Mouse (Mus musculus) CD4-positive naive resting alpha-beta T cell, adult 57 days (primary cell): ENCODE results near the gene Gm42517. TPM values are rescaled to one million over a fixed set of nuclear protein-coding genes. Genes with fewer than 3 reads are reported as not detected.

Experiments
- total RNA-seq: library from RNA; stranded (reverse); gene quantifications from one replicate; pipeline ENCODE4 v1.2.4, GENCODE M21; 2023

The Gm42517 gene
- not detected for total RNA-seq

DNA sequence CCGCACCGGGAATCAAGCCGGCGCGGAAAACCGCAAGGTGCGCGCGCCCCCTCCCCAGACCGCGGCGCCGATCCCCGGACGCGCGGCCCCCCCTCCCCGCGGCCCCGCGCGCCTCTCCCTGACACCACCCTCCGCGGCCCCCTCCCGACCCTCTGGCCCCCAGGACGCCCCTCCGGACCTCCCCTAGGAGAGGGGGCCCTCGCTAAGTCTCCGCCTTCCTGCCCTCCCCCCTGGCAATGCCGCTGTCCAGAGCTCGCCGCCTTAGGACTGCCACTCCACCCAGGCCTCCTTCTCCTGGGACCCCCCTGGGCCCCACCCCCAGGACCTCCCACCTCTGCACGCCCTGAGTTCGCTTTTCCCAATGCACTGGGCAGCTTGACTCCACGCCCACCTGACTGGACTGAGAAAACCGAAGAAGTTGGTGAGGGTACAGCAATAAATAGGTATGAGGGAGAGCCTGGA lies at the start of gene Gm42517:
TSS of gene Gm42517 (minus strand) at position 52 of the 462 bp plus-strand sequence.

DNA sequence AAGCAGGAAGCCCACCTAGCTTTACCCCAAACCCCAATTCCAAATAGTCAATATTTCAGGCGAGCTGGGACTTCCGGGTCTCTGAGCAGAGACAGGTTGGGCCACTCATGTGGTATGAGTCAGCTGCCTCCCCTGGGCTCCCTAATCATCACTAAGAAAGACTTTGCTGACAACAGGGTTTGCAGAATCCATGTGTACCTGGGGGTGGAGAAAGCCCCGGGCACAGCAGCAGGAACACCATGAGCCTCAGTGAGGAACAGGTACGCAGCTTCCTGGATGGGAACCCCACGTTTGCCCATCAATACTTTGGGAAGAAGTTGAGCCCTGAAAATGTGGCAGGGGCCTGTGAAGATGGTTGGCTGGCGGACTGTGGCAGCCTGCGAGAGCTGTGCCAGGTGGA lies 20.5 kb upstream of the Gm42517 start, which contains the start of gene Pde6b:
TSS of gene Pde6b (plus strand) at position 191 of the 400 bp plus-strand sequence.

Other genes with a start within 250 kb of the Gm42517 start
- gene Tmed5, start 235.3 kb downstream of the Gm42517 start, total RNA-seq = 45.7 TPM
- gene Ccdc18, start 235.0 kb downstream of the Gm42517 start, total RNA-seq = 0.53 TPM
- gene Dr1, start 99.0 kb downstream of the Gm42517 start, total RNA-seq = 41.7 TPM
- gene Pigg, start 55.3 kb downstream of the Gm42517 start, total RNA-seq = 2.0 TPM
- gene Pde6b, start 20.5 kb upstream of the Gm42517 start, total RNA-seq = not detected
- gene Atp5k, start 66.5 kb upstream of the Gm42517 start, total RNA-seq = 67.0 TPM
- not detected for gene Mfsd7a, start 81.0 kb upstream of the Gm42517 start, total RNA-seq
- 25.6 TPM for gene Pcgf3, start 93.3 kb upstream of the Gm42517 start, total RNA-seq
- 0.53 TPM for gene Cplx1, start 182.1 kb upstream of the Gm42517 start, total RNA-seq